Mouse (Mus musculus): Measurements from ENCODE around the gene Socs1.

DNA sequence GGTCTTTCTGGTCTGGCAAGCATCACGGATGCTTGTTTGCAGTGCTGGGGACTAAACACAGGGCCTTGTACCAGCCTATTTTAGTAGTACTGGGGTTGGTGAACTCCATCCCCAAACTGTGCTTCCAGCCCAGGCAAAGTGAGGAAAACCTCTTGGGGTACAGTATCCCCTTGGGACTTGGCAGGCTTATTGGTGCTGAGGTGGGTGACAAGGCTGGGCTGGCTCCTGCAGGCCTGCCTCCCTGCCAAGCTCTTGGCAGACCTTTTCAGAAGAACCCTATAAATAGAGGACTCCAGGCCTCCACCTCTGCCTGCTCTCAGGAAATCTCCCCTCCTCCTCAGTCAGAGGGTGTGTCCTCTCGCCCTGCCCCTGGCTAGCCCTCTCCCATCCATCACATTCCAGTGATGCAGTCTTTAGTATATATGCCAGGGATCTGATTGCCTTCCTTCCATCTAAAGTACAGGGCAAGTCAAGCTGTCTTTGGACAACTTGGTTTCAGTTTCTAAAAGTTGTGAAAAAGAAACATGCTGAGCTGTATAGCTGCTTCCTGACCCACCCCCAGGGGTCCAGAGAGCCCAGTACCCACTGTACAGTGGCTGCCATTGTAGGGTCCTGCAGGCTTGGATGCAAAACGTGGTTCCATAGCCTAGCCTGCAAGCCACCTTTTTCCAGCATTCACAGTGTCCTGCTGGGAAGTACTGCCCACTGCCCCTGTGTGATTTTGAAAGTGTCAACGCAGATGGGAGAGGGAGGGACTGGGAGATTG is 1.6 kb upstream of the Socs1 start:
- TF ChIP-seq POLR2A (IDR thresholded peaks at IDR 0.05; ENCODE audit: borderline replicate concordance, extremely low read depth, insufficient read depth, insufficient read length, poor library complexity, severe bottlenecking) (no peak), CTCF (IDR thresholded peaks at IDR 0.05; ENCODE audit: borderline replicate concordance, extremely low read depth, insufficient read depth, insufficient read length) (no peak)
